In the genomic region with DNA sequence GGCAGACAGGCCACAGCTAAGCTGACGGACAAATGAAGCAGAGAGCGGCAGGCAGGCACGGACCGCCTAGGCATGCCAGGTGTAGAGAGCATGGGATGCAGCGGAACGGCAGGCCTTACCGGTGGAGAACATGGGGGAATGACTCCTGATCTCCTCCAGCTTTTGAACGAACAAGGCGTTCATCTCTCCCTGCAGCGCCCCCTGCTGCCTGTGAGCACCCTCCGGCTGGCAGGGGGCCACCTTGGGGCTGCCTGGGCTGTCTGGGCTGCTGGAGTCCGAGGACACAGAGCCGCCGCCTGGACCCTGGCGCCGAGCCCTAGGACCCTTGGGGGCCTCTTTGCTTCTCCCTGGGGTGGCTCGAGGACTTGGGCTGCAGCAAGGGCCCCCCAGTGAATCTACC, we compare ENCODE assay signal across 8 mouse cellular contexts. TPM values are rescaled to one million over a fixed set of nuclear protein-coding genes. Genes with fewer than 3 reads are reported as not detected.
DNase-seq lines count a peak whose midpoint lies in the region; ATAC-seq and TF ChIP-seq lines count a peak whose summit lies in the region.

No protein-coding gene starts in this region.

- 18% methylated on average over 11 of the region's 17 CpGs for WGBS in embryonic facial prominence, embryonic 14.5 days
- 28% methylated on average over 13 of the region's 17 CpGs for WGBS in limb, embryonic 14.5 days
- WGBS in stomach, embryonic 14.5 days = 15% methylated on average over 17 of the region's 17 CpGs

- no peak overlapping the region; the same call in 1 of the 2 replicates for H3K9ac ChIP-seq in embryonic facial prominence, embryonic 14.5 days (ENCODE audit: low read depth, low read length)
- H3K9ac ChIP-seq in limb, embryonic 14.5 days (ENCODE audit: low read depth, low read length, severe bottlenecking) = peak overlapping the region; percentile 26
- H3K9ac ChIP-seq in stomach, embryonic 14.5 days (replicated peaks; ENCODE audit: low read depth, low read length) = no peak overlapping the region

- peak; percentile 76 for DNase-seq in urinary bladder, postnatal 14 days (ENCODE audit: low spot score)
- no peak for DNase-seq in urinary bladder, adult 18-20 months (ENCODE audit: low spot score in 2 of 2)
- peak; percentile 65 for DNase-seq in embryonic facial prominence, embryonic 14.5 days (ENCODE audit: low spot score)
- peak; percentile 51 to 60 for DNase-seq in heart, adult 9 months (ENCODE audit: low spot score in 2 of 2)
- peak; percentile 68 for DNase-seq in kidney, adult 9 months
- DNase-seq in limb, embryonic 14.5 days (ENCODE audit: low spot score) = peak; percentile 49
- DNase-seq in naive thymus-derived CD4-positive, alpha-beta T cell, adult 2 months (ENCODE audit: low read depth) = peak; percentile 73

- peaks cover 3% of the 10 kb centered on the region for H3K36me3 ChIP-seq in embryonic facial prominence, embryonic 14.5 days (ENCODE audit: control insufficient read depth, insufficient read depth, low read length)
- H3K36me3 ChIP-seq in limb, embryonic 14.5 days (ENCODE audit: control insufficient read depth, insufficient read depth, low read length) = peaks cover 11% of the 10 kb centered on the region
- H3K36me3 ChIP-seq in stomach, embryonic 14.5 days (ENCODE audit: control insufficient read depth, insufficient read depth, low read length) = peaks cover 3% of the 10 kb centered on the region

- ATAC-seq in embryonic facial prominence, embryonic 14.5 days (ENCODE audit: low read depth) = 0 out of 2 replicates have a peak, but pooled peaks have one; percentile 23
- ATAC-seq in limb, embryonic 14.5 days (ENCODE audit: low FRiP score, low read depth) = no peak
- ATAC-seq in stomach, embryonic 14.5 days (ENCODE audit: insufficient number of reproducible peaks, insufficient read depth, low FRiP score, low read depth) = no peak

- no peak for TF ChIP-seq POLR2A in limb, embryonic 14.5 days (IDR thresholded peaks at IDR 0.05; ENCODE audit: borderline replicate concordance, extremely low read depth, insufficient read depth, insufficient read length)

- no peaks in the 10 kb centered on the region for H3K9me3 ChIP-seq in embryonic facial prominence, embryonic 14.5 days (ENCODE audit: control insufficient read depth, low read length)
- H3K9me3 ChIP-seq in limb, embryonic 14.5 days (ENCODE audit: control insufficient read depth, low read length) = no peaks in the 10 kb centered on the region
- no peaks in the 10 kb centered on the region for H3K9me3 ChIP-seq in stomach, embryonic 14.5 days (ENCODE audit: control insufficient read depth, low read depth, low read length)

- no peaks in the 10 kb centered on the region for H3K4me1 ChIP-seq in embryonic facial prominence, embryonic 14.5 days (ENCODE audit: control insufficient read depth, insufficient read depth, low read length)
- H3K4me1 ChIP-seq in limb, embryonic 14.5 days (ENCODE audit: control insufficient read depth, insufficient read depth, low read length) = 0 out of 2 replicates have a peak, but pooled peaks cover 2% of the 10 kb centered on the region
- peaks cover 8% of the 10 kb centered on the region; the same call in 1 of the 2 replicates for H3K4me1 ChIP-seq in stomach, embryonic 14.5 days (ENCODE audit: control insufficient read depth, insufficient read depth, low read length)

- no peak overlapping the region for H3K27ac ChIP-seq in embryonic facial prominence, embryonic 14.5 days (replicated peaks; ENCODE audit: low read depth, low read length)
- no peak overlapping the region for H3K27ac ChIP-seq in limb, embryonic 14.5 days (replicated peaks; ENCODE audit: low read depth, low read length)
- no peak overlapping the region for H3K27ac ChIP-seq in stomach, embryonic 14.5 days (ENCODE audit: low read length)

- H3K4me3 ChIP-seq in embryonic facial prominence, embryonic 14.5 days (ENCODE audit: low read depth, low read length) = no peak overlapping the region
- peak overlapping the region; percentile 16; the same call in 1 of the 2 replicates for H3K4me3 ChIP-seq in limb, embryonic 14.5 days (replicated peaks; ENCODE audit: low read length)
- H3K4me3 ChIP-seq in stomach, embryonic 14.5 days (ENCODE audit: low read depth, low read length) = no peak overlapping the region

- peak overlapping the region; percentile 32; the same call in 1 of the 2 replicates for H3K4me2 ChIP-seq in embryonic facial prominence, embryonic 14.5 days (ENCODE audit: low read depth, low read length)
- peak overlapping the region; percentile 27 for H3K4me2 ChIP-seq in limb, embryonic 14.5 days (replicated peaks; ENCODE audit: low read depth, low read length, severe bottlenecking)
- H3K4me2 ChIP-seq in stomach, embryonic 14.5 days (replicated peaks; ENCODE audit: low read depth, low read length) = peak overlapping the region; percentile 23; the same call in 1 of the 2 replicates

- H3K27me3 ChIP-seq in embryonic facial prominence, embryonic 14.5 days (replicated peaks; ENCODE audit: control insufficient read depth, insufficient read depth, low read length) = 0 out of 2 replicates have a peak, but pooled peaks cover 5% of the 10 kb centered on the region
- H3K27me3 ChIP-seq in limb, embryonic 14.5 days (ENCODE audit: control insufficient read depth, insufficient read depth, low read length) = no peaks in the 10 kb centered on the region
- H3K27me3 ChIP-seq in stomach, embryonic 14.5 days (ENCODE audit: control insufficient read depth, insufficient read depth, low read length) = no peaks in the 10 kb centered on the region

RNA-seq across cellular contexts. Expression of gene Pank4, which starts 22.2 kb away (rescaled TPM):
- polyA plus RNA-seq in embryonic facial prominence, embryonic 14.5 days (2014; fragmentation: Nextera tagmentation; extraction: Ambion mirVana) = 34.5 and 38.8 TPM in 2 replicates
- 76.3 and 86.2 TPM in 2 replicates for polyA plus RNA-seq in limb, embryonic 14.5 days (2012; rRNA removed)
- polyA plus RNA-seq in limb, embryonic 14.5 days (2014; fragmentation: Nextera tagmentation; extraction: Ambion mirVana) = 36.9 and 43.9 TPM in 2 replicates
- 48.3 and 50.4 TPM in 2 replicates for polyA plus RNA-seq in stomach, embryonic 14.5 days (2014; fragmentation: Nextera tagmentation; extraction: Ambion mirVana)

RNA-seq across cellular contexts. Expression of gene Hes5, which starts 25.4 kb away (rescaled TPM):
- polyA plus RNA-seq in embryonic facial prominence, embryonic 14.5 days (2014; fragmentation: Nextera tagmentation; extraction: Ambion mirVana) = 2.1 and 2.8 TPM in 2 replicates
- polyA plus RNA-seq in limb, embryonic 14.5 days (2012; rRNA removed) = 0.60 and 1.6 TPM in 2 replicates
- 0.30 and 0.77 TPM in 2 replicates for polyA plus RNA-seq in limb, embryonic 14.5 days (2014; fragmentation: Nextera tagmentation; extraction: Ambion mirVana)
- polyA plus RNA-seq in stomach, embryonic 14.5 days (2014; fragmentation: Nextera tagmentation; extraction: Ambion mirVana) = 0.91 and 1.1 TPM in 2 replicates

RNA-seq across cellular contexts. Expression of gene Tnfrsf14, which starts 57.7 kb away (rescaled TPM):
- polyA plus RNA-seq in embryonic facial prominence, embryonic 14.5 days (2014; fragmentation: Nextera tagmentation; extraction: Ambion mirVana) = 0.98 and 1.3 TPM in 2 replicates
- 4.1 and 5.8 TPM in 2 replicates for polyA plus RNA-seq in limb, embryonic 14.5 days (2012; rRNA removed)
- 0.87 and 0.99 TPM in 2 replicates for polyA plus RNA-seq in limb, embryonic 14.5 days (2014; fragmentation: Nextera tagmentation; extraction: Ambion mirVana)
- 1.2 and 2.9 TPM in 2 replicates for polyA plus RNA-seq in stomach, embryonic 14.5 days (2014; fragmentation: Nextera tagmentation; extraction: Ambion mirVana)

Comparison
In these comparisons a context has a peak if more than half of its experiments do, and no peak if none do; other contexts are left out.
1. DNase-seq: peak in urinary bladder, postnatal 14 days (single experiment), embryonic facial prominence, embryonic 14.5 days (single experiment), heart, adult 9 months (2 of 2), kidney, adult 9 months (single experiment), limb, embryonic 14.5 days (single experiment) and naive thymus-derived CD4-positive, alpha-beta T cell, adult 2 months (single experiment); none in urinary bladder, adult 18-20 months (0 of 2).
2. Peak in every context shown above with its lines, with median percentiles within 50 percentile points of each other: H3K4me2 ChIP-seq.